Mouse (Mus musculus) CH12.LX (cell line): Measurements from ENCODE around the gene Patj. TPM values are rescaled to one million over a fixed set of nuclear protein-coding genes. Genes with fewer than 3 reads are reported as not detected.

Source experiments
- DNase-seq: peaks from one replicate; pipeline ENCODE4 v3.0.0-alpha.2; 2013; ENCODE audit errors: extremely low read depth
- H3K27ac ChIP-seq: 2 replicates; pipeline ENCODE4 v1.5.1; 2012; ENCODE audit warnings: low read depth, mild to moderate bottlenecking, control low read depth, moderate library complexity; ENCODE audit not compliant: insufficient read depth
- H3K27me3 ChIP-seq: replicated peaks from 2 replicates; pipeline ENCODE3; 2012; ENCODE audit warnings: inconsistent platforms
- H3K36me3 ChIP-seq, 2 experiments: replicated peaks in 1 of 2; 2 replicates each; pipeline versions ENCODE3 to v1.6.1; 2012; ENCODE audit warnings: inconsistent platforms in 1 of 2, low read length in 1 of 2, mild to moderate bottlenecking in 1 of 2, mixed read lengths in 1 of 2, moderate library complexity in 1 of 2; ENCODE audit not compliant: control insufficient read depth in 1 of 2, insufficient read depth in 1 of 2
- H3K4me1 ChIP-seq, 2 experiments: 2 replicates each; pipeline ENCODE4 v1.6.1; 2012; ENCODE audit warnings: inconsistent platforms in 1 of 2, moderate library complexity in 1 of 2; ENCODE audit not compliant: insufficient read depth in 2 of 2, control insufficient read depth in 1 of 2
- H3K4me2 ChIP-seq: 2 replicates; pipeline ENCODE4 v1.6.1; 2012; ENCODE audit warnings: low read depth, mild to moderate bottlenecking, control low read depth; ENCODE audit not compliant: poor library complexity, insufficient read depth, severe bottlenecking
- H3K4me3 ChIP-seq, 3 experiments: fragments of 150-350 bp in 1 of 3; sonication (generic) in 1 of 3; replicated peaks in 1 of 3; 2 replicates each; pipeline versions ENCODE3 to v1.5.1; 2011 to 2012; ENCODE audit warnings: low read depth in 2 of 3, low read length in 2 of 3, mild to moderate bottlenecking in 2 of 3, moderate library complexity in 2 of 3, control low read depth in 1 of 3, improper control_type of control experiment in 1 of 3, inconsistent platforms in 1 of 3, mixed read lengths in 1 of 3; ENCODE audit not compliant: poor library complexity in 1 of 3
- H3K79me2 ChIP-seq: replicated peaks from 2 replicates; pipeline ENCODE4 v1.6.1; 2012; ENCODE audit warnings: mild to moderate bottlenecking, moderate library complexity; ENCODE audit not compliant: control insufficient read depth, poor library complexity, insufficient read depth, severe bottlenecking; ENCODE audit errors: extremely low read depth
- H3K9ac ChIP-seq: 2 replicates; pipeline ENCODE4 v1.6.1; 2012; ENCODE audit warnings: low read depth, mild to moderate bottlenecking, control low read depth, moderate library complexity; ENCODE audit not compliant: insufficient read depth
- H3K9me3 ChIP-seq: replicated peaks from 2 replicates; pipeline ENCODE3; 2012; ENCODE audit warnings: low read length, inconsistent platforms, mixed read lengths
- CHD1 ChIP-seq: IDR thresholded peaks from 2 replicates; pipeline ENCODE4 v1.6.1; 2012; ENCODE audit warnings: low read depth, low read length, improper control_type of control experiment, inconsistent platforms
- ELF1 ChIP-seq: IDR thresholded peaks from 2 replicates; pipeline ENCODE4 v1.6.1; 2014; ENCODE audit warnings: low read depth, mild to moderate bottlenecking, inconsistent platforms, low read length, improper control_type of control experiment
- ETS1 ChIP-seq: conservative IDR thresholded peaks from 2 replicates; pipeline ENCODE4 v1.6.1; 2012; ENCODE audit warnings: low read depth, mild to moderate bottlenecking, inconsistent platforms, low read length, improper control_type of control experiment, moderate library complexity
- GABPA ChIP-seq: IDR thresholded peaks from 2 replicates; pipeline ENCODE4 v1.6.1; 2012; ENCODE audit warnings: low read depth, low read length, improper control_type of control experiment, inconsistent platforms; ENCODE audit not compliant: insufficient replicate concordance
- HCFC1 ChIP-seq: IDR thresholded peaks from 2 replicates; pipeline ENCODE4 v1.6.1; 2012; ENCODE audit warnings: low read depth, mild to moderate bottlenecking, inconsistent platforms, low read length, improper control_type of control experiment
- IRF4 ChIP-seq: IDR thresholded peaks from 2 replicates; pipeline ENCODE4 v1.6.1; 2014; ENCODE audit warnings: low read depth, mild to moderate bottlenecking, inconsistent platforms, low read length, improper control_type of control experiment
- JUN ChIP-seq: IDR thresholded peaks from 2 replicates; pipeline ENCODE4 v1.6.1; 2011; ENCODE audit warnings: low read depth, mild to moderate bottlenecking, low read length, improper control_type of control experiment, moderate library complexity; ENCODE audit not compliant: insufficient read depth
- JUND ChIP-seq: conservative IDR thresholded peaks from 2 replicates; pipeline ENCODE4 v1.6.1; 2011; ENCODE audit warnings: low read depth, low read length, improper control_type of control experiment
- KAT2A ChIP-seq: IDR thresholded peaks from 2 replicates; pipeline ENCODE4 v1.6.1; 2012; ENCODE audit warnings: low read length, improper control_type of control experiment, inconsistent platforms; ENCODE audit not compliant: insufficient replicate concordance
- MAZ ChIP-seq: IDR thresholded peaks from 2 replicates; pipeline ENCODE4 v1.6.1; 2012; ENCODE audit warnings: low read depth, mild to moderate bottlenecking, inconsistent platforms, low read length, improper control_type of control experiment, moderate library complexity
- MEF2A ChIP-seq: IDR thresholded peaks from 2 replicates; pipeline ENCODE4 v1.6.1; 2014; ENCODE audit warnings: low read depth, mild to moderate bottlenecking, inconsistent platforms, low read length, improper control_type of control experiment, borderline replicate concordance
- MYC ChIP-seq: IDR thresholded peaks from 2 replicates; pipeline ENCODE4 v1.6.1; 2011; ENCODE audit warnings: low read depth, mild to moderate bottlenecking, improper control_type of control experiment, low read length
- NELFE ChIP-seq: IDR thresholded peaks from 2 replicates; pipeline ENCODE4 v1.6.1; 2011; ENCODE audit warnings: low read depth, low read length, improper control_type of control experiment
- NRF1 ChIP-seq: IDR thresholded peaks from 2 replicates; pipeline ENCODE4 v1.6.1; 2014; ENCODE audit warnings: low read depth, mild to moderate bottlenecking, inconsistent platforms, low read length, improper control_type of control experiment, moderate library complexity
- PAX5 ChIP-seq: IDR thresholded peaks from 2 replicates; pipeline ENCODE4 v1.6.1; 2012; ENCODE audit warnings: low read length, inconsistent platforms, mixed read lengths
- POLR2A ChIP-seq: IDR thresholded peaks from 2 replicates; pipeline ENCODE4 v1.6.1; 2011; ENCODE audit warnings: low read depth, mild to moderate bottlenecking, improper control_type of control experiment, low read length
- POLR2AphosphoS2 ChIP-seq: IDR thresholded peaks from 2 replicates; pipeline ENCODE4 v1.6.1; 2011; ENCODE audit warnings: low read depth, low read length, improper control_type of control experiment
- RAD21 ChIP-seq: IDR thresholded peaks from 2 replicates; pipeline ENCODE4 v1.6.1; 2011; ENCODE audit warnings: low read depth, mild to moderate bottlenecking, low read length, improper control_type of control experiment, moderate library complexity
- RCOR1 ChIP-seq: conservative IDR thresholded peaks from 2 replicates; pipeline ENCODE4 v1.6.1; 2012; ENCODE audit warnings: low read depth, mild to moderate bottlenecking, inconsistent platforms, low read length, improper control_type of control experiment
- SIN3A ChIP-seq: IDR thresholded peaks from 2 replicates; pipeline ENCODE4 v1.6.1; 2012; ENCODE audit warnings: low read length, improper control_type of control experiment, inconsistent platforms
- SMC3 ChIP-seq: IDR thresholded peaks from 2 replicates; pipeline ENCODE4 v1.6.1; 2011; ENCODE audit warnings: low read depth, low read length, improper control_type of control experiment
- USF1 ChIP-seq: IDR thresholded peaks from 2 replicates; pipeline ENCODE4 v1.6.1; 2014; ENCODE audit warnings: low read depth, mild to moderate bottlenecking, inconsistent platforms, low read length, improper control_type of control experiment
- ZMIZ1 ChIP-seq: IDR thresholded peaks from 2 replicates; pipeline ENCODE4 v1.6.1; 2012; ENCODE audit warnings: low read depth, mild to moderate bottlenecking, inconsistent platforms, low read length, improper control_type of control experiment
- dilution Hi-C: fragments of 300-500 bp; cut with MboI; formaldehyde crosslinking; loops from 2 replicates; pipeline ENCODE4 v1.14.3; 2020; ENCODE audit warnings: low sequenced_read_pairs; ENCODE audit not compliant: extremely low pct_unique_long_range_greater_than_20kb, extremely low pct_ligation_motif_present
- in situ Hi-C: fragments of 300-500 bp; cut with MboI; formaldehyde crosslinking; loops from 3 replicates; pipeline ENCODE4 v1.14.3; 2019; ENCODE audit warnings: low sequenced_read_pairs, low pct_ligation_motif_present, low pct_unique_long_range_greater_than_20kb, mixed read lengths
- polyA plus RNA-seq: library from polyadenylated mRNA; unstranded; fragments of >175 nt; gene quantifications from 2 replicates; pipeline ENCODE4 v1.2.1, GENCODE M21; 2012; ENCODE audit warnings: low read depth; ENCODE audit not compliant: insufficient read length
- total RNA-seq, 2 experiments: library from RNA; depleted of rRNA; stranded (reverse); fragments of 300-350 nt in 1 of 2; fragments of >200 nt in 1 of 2; gene quantifications; 2 replicates each; pipeline ENCODE4 v1.2.3; 2012 to 2014

The Patj gene
- total and polyA plus RNA-seq, 3 experiments: 1.2 to 6.1 (median 2.0) TPM

- DNase-seq: no peak
- no peak overlapping the region for H3K27ac ChIP-seq
- H3K9me3 ChIP-seq: peaks cover 53% of the 10 kb centered on the region
- no peak overlapping the region for H3K4me3 ChIP-seq
- TF ChIP-seq IRF4 (no peak), POLR2AphosphoS2 (no peak), NELFE (no peak), ZMIZ1 (no peak), JUND (no peak), ELF1 (no peak), SMC3 (no peak), ETS1 (no peak), HCFC1 (no peak), RCOR1 (no peak), USF1 (no peak), MYC (no peak), SIN3A (no peak), POLR2A (no peak), CHD1 (no peak)
- no peaks in the 10 kb centered on the region for H3K79me2 ChIP-seq
- in situ Hi-C loops: no loop called here
- H3K9ac ChIP-seq: no peak overlapping the region
- H3K36me3 ChIP-seq: no peaks in the 10 kb centered on the region
- no peaks in the 10 kb centered on the region for H3K27me3 ChIP-seq
- no peak overlapping the region for H3K4me2 ChIP-seq
- no peaks in the 10 kb centered on the region for H3K4me1 ChIP-seq
- dilution Hi-C loops: no loop called here
Observed at GRCm38 (mm10) chr4:98654419-98654821, 258.8 kb downstream of the Patj start.

- Histone ChIP-seq H3K4me2 (no peak overlapping the region), H3K27me3 (no peaks in the 10 kb centered on the region), H3K36me3 (no peaks in the 10 kb centered on the region), H3K79me2 (no peaks in the 10 kb centered on the region), H3K4me1 (no peaks in the 10 kb centered on the region), H3K27ac (no peak overlapping the region), H3K9ac (no peak overlapping the region), H3K4me3 (no peak overlapping the region), H3K9me3 (peaks cover 55% of the 10 kb centered on the region)
- TF ChIP-seq ELF1 (no peak), PAX5 (no peak), POLR2A (no peak), RCOR1 (no peak), KAT2A (no peak), NRF1 (no peak), IRF4 (no peak), MYC (no peak), JUN (no peak), RAD21 (no peak), CHD1 (no peak), MAZ (no peak), GABPA (no peak), MEF2A (no peak), NELFE (no peak)
- in situ Hi-C loops (no loop called here), dilution Hi-C loops (no loop called here)
- no peak for DNase-seq
Observed at GRCm38 (mm10) chr4:98656759-98657158, 261.2 kb downstream of the Patj start.
